In the genomic region with DNA sequence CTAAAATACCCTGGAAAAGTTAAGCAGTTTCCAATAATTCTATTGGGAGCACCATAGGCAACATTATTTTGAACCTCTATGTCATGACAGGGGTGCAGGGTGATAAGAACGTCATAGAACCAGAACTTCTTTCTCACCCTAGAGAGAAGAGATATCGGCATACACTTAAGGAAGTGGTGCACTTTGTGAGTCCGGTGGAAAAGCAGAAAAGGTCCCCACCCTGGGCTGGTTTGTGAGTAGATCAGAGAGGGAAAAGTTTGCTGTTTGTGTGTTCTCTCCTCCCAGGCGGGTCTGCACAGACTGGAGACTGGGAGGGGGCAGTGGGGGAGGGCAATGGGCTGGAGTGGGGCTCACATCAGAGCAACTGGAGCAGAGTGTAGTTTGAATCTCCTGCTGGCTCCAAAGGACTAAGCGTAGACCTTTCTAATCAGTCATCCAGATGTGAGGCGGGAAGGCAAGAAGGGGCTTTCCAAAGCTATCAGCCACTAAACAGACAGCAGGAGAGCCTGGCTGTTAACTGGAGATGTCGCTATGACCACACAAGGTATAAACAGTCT, we compare ENCODE assay signal across 13 mouse cellular contexts. TPM values are rescaled to one million over a fixed set of nuclear protein-coding genes. Genes with fewer than 3 reads are reported as not detected.
A peak's percentile ranks its signal among the peaks of the same experiment; 100 is the strongest.
DNase-seq lines count a peak whose midpoint lies in the region; ATAC-seq and TF ChIP-seq lines count a peak whose summit lies in the region.
"Had no signal": no experiment of that assay in that cellular context is flagged by ENCODE, and none has a peak within 500 bp of the region (broad histone marks: within the 10 kb centered on the region; RNA-seq: fewer than 3 reads in every experiment).

No protein-coding gene starts in this region.

- TF ChIP-seq EP300 in CH12.LX (IDR thresholded peaks at IDR 0.05; ENCODE audit: low read length), result no peak

- in situ Hi-C loops in CH12.LX (cut with MboI; ENCODE audit: low pct_ligation_motif_present, low pct_unique_long_range_greater_than_20kb, low sequenced_read_pairs), result no loop called here

- H3K27me3 ChIP-seq in heart, embryonic 10.5 days (ENCODE audit: insufficient read depth, poor library complexity, severe bottlenecking), result no peaks in the 10 kb centered on the region; the same call in 1 of the 2 replicates
- H3K27me3 ChIP-seq in CH12.LX (replicated peaks), result peaks cover 5% of the 10 kb centered on the region
- H3K27me3 ChIP-seq: embryonic facial prominence, embryonic 15.5 days; heart, embryonic 15.5 days; limb, embryonic 13.5 days had no signal

- no peak overlapping the region for H3K4me3 ChIP-seq in heart, embryonic 10.5 days
- H3K4me3 ChIP-seq in CH12.LX (replicated peaks in 1 of 3; ENCODE audit: low read depth in 2 of 3, low read length in 2 of 3, poor library complexity in 1 of 3), result no peak overlapping the region
- H3K4me3 ChIP-seq: embryonic facial prominence, embryonic 15.5 days; heart, embryonic 15.5 days; limb, embryonic 13.5 days had no signal

- peak; percentile 28; the same call in 1 of the 2 replicates for TF ChIP-seq POLR2A in CH12.LX (IDR thresholded peaks at IDR 0.05; ENCODE audit: low read depth, low read length)

- dilution Hi-C loops in CH12.LX (cut with MboI; ENCODE audit: extremely low pct_ligation_motif_present, extremely low pct_unique_long_range_greater_than_20kb, low sequenced_read_pairs), result no loop called here

- no peaks in the 10 kb centered on the region for H3K79me2 ChIP-seq in CH12.LX (replicated peaks; ENCODE audit: control insufficient read depth, extremely low read depth, insufficient read depth, poor library complexity, severe bottlenecking)

- H3K4me2 ChIP-seq in CH12.LX (ENCODE audit: insufficient read depth, low read depth, poor library complexity, severe bottlenecking), result peak overlapping the region; percentile 84
- H3K4me2 ChIP-seq: embryonic facial prominence, embryonic 15.5 days; heart, embryonic 15.5 days; limb, embryonic 13.5 days had no signal

- peak overlapping the region; percentile 70 for H3K27ac ChIP-seq in heart, embryonic 10.5 days
- H3K27ac ChIP-seq in CH12.LX (ENCODE audit: insufficient read depth, low read depth), result no peak overlapping the region
- H3K27ac ChIP-seq: embryonic facial prominence, embryonic 15.5 days; heart, embryonic 15.5 days; limb, embryonic 13.5 days had no signal

- peaks cover 15% of the 10 kb centered on the region; the same call in 1 of the 2 replicates for H3K4me1 ChIP-seq in heart, embryonic 10.5 days
- H3K4me1 ChIP-seq in CH12.LX (ENCODE audit: control insufficient read depth in 1 of 2, insufficient read depth in 2 of 2), result peaks cover 5 to 36% of the 10 kb centered on the region in 2 experiments

- peak in 1 of 2 experiments; percentile 20; a peak in 1 of 4 replicates for TF ChIP-seq CTCF in CH12.LX (conservative IDR thresholded peaks at IDR 0.05 in 1 of 2, IDR thresholded peaks at IDR 0.05 in 1 of 2; ENCODE audit: low read depth in 2 of 2, low read length in 2 of 2)

- peak overlapping the region; percentile 70 for H3K9ac ChIP-seq in CH12.LX (ENCODE audit: insufficient read depth, low read depth)
- H3K9ac ChIP-seq: embryonic facial prominence, embryonic 15.5 days; heart, embryonic 15.5 days; limb, embryonic 13.5 days had no signal

- no peaks in the 10 kb centered on the region for H3K9me3 ChIP-seq in heart, embryonic 10.5 days
- H3K9me3 ChIP-seq in CH12.LX (replicated peaks; ENCODE audit: low read length), result no peaks in the 10 kb centered on the region
- H3K9me3 ChIP-seq: embryonic facial prominence, embryonic 15.5 days; heart, embryonic 15.5 days; limb, embryonic 13.5 days had no signal

- no peak for TF ChIP-seq RAD21 in CH12.LX (IDR thresholded peaks at IDR 0.05; ENCODE audit: low read depth, low read length)

- DNase-seq in heart, embryonic 10.5 days (ENCODE audit: low spot score), result peak; percentile 92
- no peak for DNase-seq in heart, adult 8-10 months (ENCODE audit: low spot score)
- DNase-seq in CH12.LX (ENCODE audit: extremely low read depth), result no peak
- DNase-seq in cerebellum, postnatal 25 days, result no peak
- no peak for DNase-seq in adrenal gland, postnatal 25 days
- DNase-seq in adrenal gland, postnatal 10 days, result no peak
- DNase-seq: cerebellum, adult 8-10 months; retina, postnatal 1 day had no signal

- no peaks in the 10 kb centered on the region for H3K36me3 ChIP-seq in heart, embryonic 10.5 days
- H3K36me3 ChIP-seq in CH12.LX (replicated peaks in 1 of 2; ENCODE audit: control insufficient read depth in 1 of 2, insufficient read depth in 1 of 2, low read length in 1 of 2), result no peaks in the 10 kb centered on the region
- H3K36me3 ChIP-seq: embryonic facial prominence, embryonic 15.5 days; heart, embryonic 15.5 days; limb, embryonic 13.5 days had no signal

- 44% methylated on average over 7 of the region's 7 CpGs for WGBS in heart, embryonic 10.5 days

- peak; percentile 51 to 57; a peak in 3 of 4 replicates for ATAC-seq in hematopoietic stem cell, adult 5-6 weeks (replicated peaks in 1 of 2; ENCODE audit: insufficient read depth in 1 of 2, low FRiP score in 2 of 2, low TSS enrichment in 1 of 2, low read depth in 1 of 2, poor library complexity in 2 of 2, severe bottlenecking in 2 of 2)
- ATAC-seq in megakaryocyte, adult 5-6 weeks (ENCODE audit: poor library complexity, severe bottlenecking), result peak; percentile 25; the same call in 1 of the 2 replicates

TF ChIP-seq in CH12.LX, 34 proteins besides CTCF, POLR2A, EP300 and RAD21:
- TF ChIP-seq TBP (conservative IDR thresholded peaks at IDR 0.05; ENCODE audit: low read depth, low read length) (0 out of 2 replicates have a peak, but pooled peaks have one; percentile 15), MAX (IDR thresholded peaks at IDR 0.05; ENCODE audit: low read length) (no peak), MAFK (IDR thresholded peaks at IDR 0.05; ENCODE audit: insufficient replicate concordance, low read length) (no peak), ZKSCAN1 (IDR thresholded peaks at IDR 0.05; ENCODE audit: borderline replicate concordance, low read depth, low read length) (no peak), ZMIZ1 (IDR thresholded peaks at IDR 0.05; ENCODE audit: low read depth, low read length) (peak; percentile 28; the same call in 1 of the 2 replicates)
TF ChIP-seq in CH12.LX: peak in this region for 2.

RNA-seq across cellular contexts. Expression of a gene that starts 5.4 kb away (rescaled TPM):
- polyA plus RNA-seq in heart, embryonic 10.5 days (2016; fragmentation: Nextera tagmentation; extraction: Ambion mirVana), result 36.1 and 41.1 TPM in 2 replicates
- 1 to 10 TPM in 1 of 4 experiments, under 1 TPM in 3; 0.41 to 2.4 (median 0.83) TPM for total RNA-seq in heart, adult 8-10 months (2022)
- total RNA-seq in CH12.LX (2012; rRNA removed) (73.1 and 86.7 TPM in 2 replicates), CH12.LX (2014; rRNA removed) (57.0 and 57.8 TPM in 2 replicates)
- 98.5 and 102 TPM in 2 replicates for polyA plus RNA-seq in CH12.LX (2012; ENCODE audit: insufficient read length, low read depth)
- 229 and 235 TPM in 2 replicates for total RNA-seq in hematopoietic stem cell, adult 5-6 weeks (2017)
- total RNA-seq in megakaryocyte, adult 5-6 weeks (2015), result 558 and 564 TPM in 2 replicates
- total RNA-seq in megakaryocyte, adult 5-6 weeks (2017), result 458 and 547 TPM in 2 replicates
- total RNA-seq in adrenal gland, postnatal 25 days (2021), result 16.4 and 23.0 TPM in 2 replicates
- 10 to 100 TPM; 35.2 to 52.2 TPM for total RNA-seq in adrenal gland, postnatal 10 days (2021)
